Mouse (Mus musculus) MN1 (cell line): Measurements from ENCODE around the gene Chrna7.

ENCODE experiments used
- DNase-seq: peaks from one replicate; pipeline ENCODE4 v3.0.0-alpha.2; 2016; ENCODE audit warnings: low spot score

The Chrna7 gene

DNA sequence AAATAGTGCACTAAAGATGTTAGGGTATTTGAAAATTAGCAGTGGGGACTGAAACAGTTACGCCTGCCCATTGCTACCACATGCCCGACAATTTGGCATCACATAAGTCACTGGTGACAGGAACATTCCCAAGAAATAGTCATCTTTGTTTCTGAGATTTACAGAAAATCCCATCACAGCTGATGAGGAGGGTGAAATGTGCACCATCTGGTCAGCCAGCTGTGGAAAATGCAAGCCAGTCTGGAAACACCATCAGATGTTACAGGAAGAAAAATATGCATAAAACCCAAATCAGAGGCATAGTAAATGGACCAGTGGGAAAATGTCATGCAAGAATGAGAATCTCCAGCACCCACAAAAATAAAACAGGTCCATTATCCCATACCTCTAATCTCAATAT lies 151.4 kb downstream of the Chrna7 start:
- DNase-seq, result no peak
